Mouse (Mus musculus): ENCODE data around the gene Crnkl1.

The Crnkl1 gene

GRCm38 (mm10) chr2:145934339-145935231, at the start of gene Crnkl1, which contains the start of gene Cfap61:
Gene Crnkl1, minus strand, starts transcription at chr2:145935014.
Gene Cfap61, plus strand, starts transcription at chr2:145934784.
- peak; percentile 90 to 93 for DNase-seq (ENCODE audit: low spot score in 2 of 2)

GRCm38 (mm10) chr2:145982317-145983045, 47.7 kb upstream of the Crnkl1 start:
- DNase-seq (ENCODE audit: low spot score in 2 of 2), result no peak

- no peak for DNase-seq (ENCODE audit: low spot score in 2 of 2)
Measured at GRCm38 (mm10) chr2:145981699-145982112, 46.9 kb upstream of the Crnkl1 start.

GRCm38 (mm10) chr2:145980881-145981280, 46.1 kb upstream of the Crnkl1 start:
- DNase-seq (ENCODE audit: low spot score in 2 of 2), result no peak

GRCm38 (mm10) chr2:145979616-145980015, 44.8 kb upstream of the Crnkl1 start:
- no peak for DNase-seq (ENCODE audit: low spot score in 2 of 2)

GRCm38 (mm10) chr2:145972571-145972970, 37.8 kb upstream of the Crnkl1 start:
- no peak for DNase-seq (ENCODE audit: low spot score in 2 of 2)

GRCm38 (mm10) chr2:145971237-145972010, 36.6 kb upstream of the Crnkl1 start:
- DNase-seq (ENCODE audit: low spot score in 2 of 2), result no peak

- DNase-seq (ENCODE audit: low spot score in 2 of 2), result no peak
Measured at GRCm38 (mm10) chr2:145970751-145971150, 35.9 kb upstream of the Crnkl1 start.

GRCm38 (mm10) chr2:145961861-145962260, 27.0 kb upstream of the Crnkl1 start:
- DNase-seq (ENCODE audit: low spot score in 2 of 2), result no peak

- no peak for DNase-seq (ENCODE audit: low spot score in 2 of 2)
Measured at GRCm38 (mm10) chr2:145958551-145958950, 23.7 kb upstream of the Crnkl1 start.

GRCm38 (mm10) chr2:145958097-145958496, 23.3 kb upstream of the Crnkl1 start:
- no peak for DNase-seq (ENCODE audit: low spot score in 2 of 2)

- no peak for DNase-seq (ENCODE audit: low spot score in 2 of 2)
Measured at GRCm38 (mm10) chr2:145957450-145957849, 22.6 kb upstream of the Crnkl1 start.

GRCm38 (mm10) chr2:145956318-145956717, 21.5 kb upstream of the Crnkl1 start:
- no peak for DNase-seq (ENCODE audit: low spot score in 2 of 2)

GRCm38 (mm10) chr2:145955844-145956243, 21.0 kb upstream of the Crnkl1 start:
- DNase-seq (ENCODE audit: low spot score in 2 of 2), result no peak

- no peak for DNase-seq (ENCODE audit: low spot score in 2 of 2)
Measured at GRCm38 (mm10) chr2:145952726-145953125, 17.9 kb upstream of the Crnkl1 start.

- no peak for DNase-seq (ENCODE audit: low spot score in 2 of 2)
Measured at GRCm38 (mm10) chr2:145950239-145950638, 15.4 kb upstream of the Crnkl1 start.

GRCm38 (mm10) chr2:145949475-145950068, 14.8 kb upstream of the Crnkl1 start:
- no peak for DNase-seq (ENCODE audit: low spot score in 2 of 2)

- DNase-seq (ENCODE audit: low spot score in 2 of 2), result no peak
Measured at GRCm38 (mm10) chr2:145948402-145948954, 13.7 kb upstream of the Crnkl1 start.

GRCm38 (mm10) chr2:145944286-145944685, 9.5 kb upstream of the Crnkl1 start:
- DNase-seq (ENCODE audit: low spot score in 2 of 2), result no peak

GRCm38 (mm10) chr2:145941403-145941802, 6.6 kb upstream of the Crnkl1 start:
- no peak for DNase-seq (ENCODE audit: low spot score in 2 of 2)

GRCm38 (mm10) chr2:145936975-145937374, 2.2 kb upstream of the Crnkl1 start:
- DNase-seq (ENCODE audit: low spot score in 2 of 2), result no peak

All from frontal cortex, postnatal 10 days (tissue).